Mouse (Mus musculus) lung, postnatal 0 days (tissue): ENCODE data around the gene 1600002K03Rik. TPM values are rescaled to one million over a fixed set of nuclear protein-coding genes. Genes with fewer than 3 reads are reported as not detected.

Source experiments
- ATAC-seq: fragments of 200-750 bp; cut with Nextera tagmentation; 2 replicates; pipeline ENCODE4 v1.8.0; 2017; ENCODE audit warnings: moderate library complexity
- DNase-seq: peaks from one replicate; pipeline ENCODE4 v3.0.0-alpha.2; 2016; ENCODE audit warnings: low spot score
- H3K27ac ChIP-seq: fragments of 300-500 bp; sonication (generic); 2 replicates; pipeline ENCODE4 v1.5.1; 2014; ENCODE audit warnings: antibody characterized with exemption, mild to moderate bottlenecking, low read length, mixed read lengths
- H3K27me3 ChIP-seq: fragments of 300-500 bp; sonication (generic); replicated peaks from 2 replicates; pipeline ENCODE4 v1.6.1; 2014; ENCODE audit warnings: low read length, mixed read lengths; ENCODE audit not compliant: insufficient read depth
- H3K36me3 ChIP-seq: fragments of 300-500 bp; sonication (generic); 2 replicates; pipeline ENCODE4 v1.6.1; 2014; ENCODE audit warnings: low read length, mixed read lengths; ENCODE audit not compliant: insufficient read depth
- H3K4me1 ChIP-seq: fragments of 300-500 bp; sonication (generic); 2 replicates; pipeline ENCODE4 v1.6.1; 2014; ENCODE audit warnings: antibody characterized with exemption, low read depth, low read length, mixed read lengths; ENCODE audit not compliant: insufficient read depth
- H3K4me2 ChIP-seq: fragments of 300-500 bp; sonication (generic); replicated peaks from 2 replicates; pipeline ENCODE4 v1.6.1; 2014; ENCODE audit warnings: low read depth, mild to moderate bottlenecking, low read length, moderate library complexity, mixed read lengths
- H3K4me3 ChIP-seq: fragments of 300-500 bp; sonication (generic); 2 replicates; pipeline ENCODE4 v1.5.1; 2014; ENCODE audit warnings: low read depth, low read length
- H3K9ac ChIP-seq: fragments of 300-500 bp; sonication (generic); replicated peaks from 2 replicates; pipeline ENCODE4 v1.6.1; 2014; ENCODE audit warnings: low read depth, mild to moderate bottlenecking
- H3K9me3 ChIP-seq: fragments of 300-500 bp; sonication (generic); 2 replicates; pipeline ENCODE4 v1.6.1; 2016; ENCODE audit warnings: low read length, mixed read lengths
- CTCF ChIP-seq: IDR thresholded peaks from 2 replicates; pipeline ENCODE4 v1.5.1; 2016; ENCODE audit warnings: antibody characterized with exemption, mild to moderate bottlenecking
- EP300 ChIP-seq: IDR thresholded peaks from 2 replicates; pipeline ENCODE4 v1.6.1; 2016; ENCODE audit warnings: antibody characterized with exemption, mild to moderate bottlenecking, control low read depth
- WGBS: fragments of 180-500 bp; shearing (Covaris S2); extraction: QIAGEN DNeasy Blood & Tissue Kit; methylation state at CpG from one replicate; pipeline ENCODE4 v1.1.7; 2014; 5-methylcytosine and 5-hydroxymethylcytosine counted together
- polyA plus RNA-seq: library from polyadenylated mRNA; unstranded; fragments of >200 nt; fragmentation: Nextera tagmentation; extraction: Ambion mirVana; gene quantifications from 2 replicates; pipeline ENCODE4 v1.2.1, GENCODE M21; 2015

The 1600002K03Rik gene
- polyA plus RNA-seq, 1 experiment from 2014 or later: 11.7 TPM

DNA sequence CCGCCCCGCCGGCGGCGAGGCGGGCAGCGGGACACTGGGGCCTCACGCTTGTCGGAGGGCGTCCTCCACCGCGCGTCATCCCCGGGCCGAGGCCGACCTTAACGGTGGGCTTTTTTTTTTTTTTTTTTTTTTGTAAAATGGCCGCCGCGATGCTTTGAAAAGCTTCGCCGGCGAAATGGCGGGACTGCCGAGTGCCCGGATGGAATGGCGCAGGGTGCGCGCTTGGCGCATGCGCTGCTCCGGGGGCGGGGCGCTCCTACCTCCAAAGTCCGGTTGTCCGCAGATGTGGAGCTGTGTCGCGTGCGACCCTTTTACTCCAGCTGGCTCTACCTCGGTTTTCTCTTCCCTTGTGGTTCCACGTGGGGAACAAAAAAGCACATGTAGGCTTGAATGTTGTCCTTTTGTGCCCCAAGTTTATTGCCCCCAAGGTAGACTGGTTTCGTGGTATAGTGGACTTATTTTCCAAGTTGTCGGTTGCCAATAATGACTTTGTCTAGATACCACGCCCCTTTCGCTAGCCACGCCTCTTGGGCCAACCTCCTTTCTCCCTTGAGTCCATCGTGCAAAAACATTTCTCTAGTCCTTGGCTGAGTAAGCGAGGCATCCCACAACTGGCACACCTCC lies 4.6 kb upstream of the 1600002K03Rik start:
- Histone ChIP-seq H3K9me3 (no peaks in the 10 kb centered on the region), H3K4me3 (peak overlapping the region; percentile 96), H3K27me3 (no peaks in the 10 kb centered on the region), H3K4me1 (peaks cover 26% of the 10 kb centered on the region; the same call in 1 of the 2 replicates), H3K36me3 (peaks cover 18% of the 10 kb centered on the region), H3K27ac (peak overlapping the region; percentile 100), H3K9ac (peak overlapping the region; percentile 100), H3K4me2 (peak overlapping the region; percentile 69)
- 0% methylated on average over 35 of the region's 48 CpGs for WGBS
- DNase-seq (peak; percentile 96), ATAC-seq (peak; percentile 49)
- no peak; the same call in 1 of the 2 replicates for TF ChIP-seq CTCF
- no peak for TF ChIP-seq EP300

DNA sequence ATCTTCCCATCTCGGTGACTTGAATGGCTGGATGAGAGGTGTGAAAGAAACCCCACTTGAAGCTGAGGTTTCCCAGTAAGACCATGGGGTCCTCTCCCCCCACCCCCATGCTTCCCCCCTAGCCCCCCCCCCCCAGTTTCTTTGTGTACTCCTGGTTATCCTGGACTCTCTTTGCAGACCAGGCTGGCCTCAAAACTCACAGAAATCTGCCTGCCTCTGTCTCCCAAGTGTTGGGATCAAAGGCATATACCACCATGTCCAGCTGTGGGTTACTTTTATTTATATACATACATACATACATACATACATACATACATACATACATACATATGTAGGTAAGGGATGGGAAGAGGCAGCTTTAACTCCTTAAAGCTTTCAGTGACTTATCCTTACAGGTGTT lies 3.7 kb upstream of the 1600002K03Rik start:
- TF ChIP-seq CTCF: no peak
- TF ChIP-seq EP300: no peak
- Histone ChIP-seq H3K27ac (no peak overlapping the region), H3K4me3 (no peak overlapping the region; the same call in 1 of the 2 replicates), H3K27me3 (no peaks in the 10 kb centered on the region), H3K9me3 (no peaks in the 10 kb centered on the region), H3K4me2 (peak overlapping the region; percentile 69), H3K36me3 (peaks cover 18% of the 10 kb centered on the region), H3K9ac (no peak overlapping the region), H3K4me1 (peaks cover 24% of the 10 kb centered on the region; the same call in 1 of the 2 replicates)
- DNase-seq: no peak
- 45% methylated on average over 1 of the region's 1 CpGs for WGBS
- ATAC-seq: no peak

DNA sequence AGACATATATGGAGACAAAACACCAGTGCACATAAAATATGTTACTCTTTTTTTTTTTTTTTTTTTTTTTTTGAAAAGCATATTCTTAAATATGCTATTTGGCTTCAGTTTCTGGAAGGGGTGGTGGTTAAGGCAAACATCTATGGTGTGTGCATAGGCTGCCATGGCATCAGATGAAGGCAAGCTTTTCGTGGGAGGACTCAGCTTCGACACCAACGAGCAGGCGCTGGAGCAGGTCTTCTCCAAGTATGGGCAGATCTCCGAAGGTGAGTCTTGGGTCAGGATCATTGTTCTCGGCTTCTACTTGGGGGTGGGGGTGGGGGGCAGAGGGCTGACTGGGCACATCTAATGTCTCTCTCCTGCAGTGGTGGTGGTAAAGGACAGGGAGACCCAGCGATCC lies 3.1 kb upstream of the 1600002K03Rik start:
- Histone ChIP-seq H3K4me2 (no peak overlapping the region), H3K9ac (no peak overlapping the region), H3K9me3 (no peaks in the 10 kb centered on the region), H3K27me3 (no peaks in the 10 kb centered on the region), H3K27ac (no peak overlapping the region), H3K4me1 (peaks cover 18% of the 10 kb centered on the region; the same call in 1 of the 2 replicates), H3K4me3 (no peak overlapping the region), H3K36me3 (peaks cover 18% of the 10 kb centered on the region)
- TF ChIP-seq CTCF: no peak
- TF ChIP-seq EP300: no peak
- DNase-seq: no peak
- no peak for ATAC-seq
- WGBS: 89% methylated on average over 7 of the region's 7 CpGs

DNA sequence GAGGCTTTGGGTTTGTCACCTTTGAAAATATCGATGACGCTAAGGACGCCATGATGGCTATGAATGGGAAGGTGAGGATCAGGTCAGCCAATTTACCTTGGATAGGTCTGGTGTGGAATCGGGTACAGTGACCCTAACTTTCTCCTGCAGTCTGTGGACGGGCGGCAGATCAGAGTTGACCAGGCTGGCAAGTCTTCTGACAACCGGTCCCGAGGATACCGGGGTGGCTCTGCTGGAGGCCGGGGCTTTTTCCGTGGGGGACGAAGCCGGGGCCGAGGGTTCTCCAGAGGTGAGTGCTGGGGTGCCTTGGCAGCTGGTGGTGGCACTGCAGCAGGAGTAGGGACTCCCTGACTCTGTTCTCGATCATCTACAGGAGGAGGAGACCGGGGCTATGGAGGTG lies 2.7 kb upstream of the 1600002K03Rik start:
- peaks cover 18% of the 10 kb centered on the region for H3K36me3 ChIP-seq
- no peak overlapping the region for H3K4me3 ChIP-seq
- H3K9me3 ChIP-seq: no peaks in the 10 kb centered on the region
- no peak overlapping the region for H3K4me2 ChIP-seq
- WGBS: 93% methylated on average over 16 of the region's 16 CpGs
- no peak overlapping the region for H3K27ac ChIP-seq
- DNase-seq: no peak
- ATAC-seq: no peak
- no peak overlapping the region for H3K9ac ChIP-seq
- peaks cover 16% of the 10 kb centered on the region; the same call in 1 of the 2 replicates for H3K4me1 ChIP-seq
- no peak for TF ChIP-seq CTCF
- TF ChIP-seq EP300: no peak
- H3K27me3 ChIP-seq: no peaks in the 10 kb centered on the region

DNA sequence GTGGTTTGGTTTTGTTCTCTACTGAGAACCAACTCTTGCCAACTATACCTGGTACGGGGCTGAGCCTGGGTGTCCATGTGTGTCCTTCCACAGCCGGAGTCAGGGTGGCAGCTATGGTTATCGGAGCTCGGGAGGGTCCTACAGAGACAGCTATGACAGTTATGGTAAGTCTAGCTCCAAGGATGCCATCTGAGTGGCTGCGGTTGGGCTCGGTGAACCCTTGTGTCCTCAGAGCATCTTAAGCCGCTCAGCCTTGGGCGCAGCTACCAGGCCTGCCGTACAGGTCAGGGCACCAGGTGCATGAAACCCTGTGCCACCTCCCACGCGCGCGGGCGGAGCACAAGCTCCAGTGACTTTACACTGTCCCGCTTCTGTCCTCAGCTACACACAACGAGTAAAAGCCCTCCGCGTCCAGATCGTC lies 2.1 kb upstream of the 1600002K03Rik start:
- Histone ChIP-seq H3K4me2 (no peak overlapping the region), H3K27ac (no peak overlapping the region), H3K9ac (no peak overlapping the region), H3K4me3 (no peak overlapping the region), H3K36me3 (peaks cover 18% of the 10 kb centered on the region), H3K4me1 (peaks cover 12% of the 10 kb centered on the region; the same call in 1 of the 2 replicates), H3K27me3 (no peaks in the 10 kb centered on the region), H3K9me3 (no peaks in the 10 kb centered on the region)
- ATAC-seq (no peak), DNase-seq (no peak)
- TF ChIP-seq CTCF (no peak), EP300 (no peak)
- 93% methylated on average over 19 of the region's 19 CpGs for WGBS

DNA sequence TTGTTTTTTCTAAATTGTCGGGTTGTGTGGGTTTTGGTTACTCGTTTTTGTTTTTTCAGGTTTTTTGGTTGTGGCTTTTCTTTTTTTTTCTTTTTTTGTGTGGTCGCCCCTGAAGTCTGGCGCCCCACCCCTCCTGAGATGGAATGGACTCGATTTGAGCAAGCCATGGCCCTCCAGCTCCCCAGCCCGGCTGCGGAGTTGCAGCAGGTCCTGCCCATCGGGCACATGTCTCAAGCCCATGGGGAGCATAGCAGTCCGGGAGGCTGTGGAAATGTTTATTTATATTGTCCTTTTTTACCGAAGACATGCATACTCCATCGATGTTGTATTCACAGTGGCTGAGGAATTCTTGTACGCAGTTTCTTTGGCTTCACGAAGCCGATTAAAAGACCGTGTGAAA lies 1.5 kb upstream of the 1600002K03Rik start:
- TF ChIP-seq EP300 (no peak), CTCF (no peak)
- ATAC-seq (no peak), DNase-seq (no peak)
- H3K27ac ChIP-seq: no peak overlapping the region
- H3K9ac ChIP-seq: no peak overlapping the region
- 71% methylated on average over 15 of the region's 15 CpGs for WGBS
- no peaks in the 10 kb centered on the region for H3K9me3 ChIP-seq
- peaks cover 18% of the 10 kb centered on the region for H3K36me3 ChIP-seq
- H3K27me3 ChIP-seq: no peaks in the 10 kb centered on the region
- H3K4me1 ChIP-seq: peaks cover 10% of the 10 kb centered on the region; the same call in 1 of the 2 replicates
- no peak overlapping the region for H3K4me2 ChIP-seq
- H3K4me3 ChIP-seq: no peak overlapping the region
